Mouse (Mus musculus) urinary bladder, postnatal 25 days (tissue): ENCODE measurements around the gene Ube2d1.

Experiments used
- DNase-seq: peaks from one replicate; pipeline ENCODE4 v3.0.0; 2022; ENCODE audit warnings: low spot score

The Ube2d1 gene

GRCm38 (mm10) chr10:71285126-71285580 is at the start of gene Ube2d1:
Gene Ube2d1 (minus strand): TSS chr10:71285262.
- DNase-seq, result peak; percentile 80

- no peak for DNase-seq
Measured at GRCm38 (mm10) chr10:71332859-71333258, 47.8 kb upstream of the Ube2d1 start.

GRCm38 (mm10) chr10:71332376-71332775 is 47.3 kb upstream of the Ube2d1 start:
- no peak for DNase-seq

- DNase-seq, result no peak
Measured at GRCm38 (mm10) chr10:71331908-71332307, 46.8 kb upstream of the Ube2d1 start.

- DNase-seq, result no peak
Measured at GRCm38 (mm10) chr10:71330070-71330469, 45.0 kb upstream of the Ube2d1 start.

GRCm38 (mm10) chr10:71329295-71329694 is 44.2 kb upstream of the Ube2d1 start:
- no peak for DNase-seq

GRCm38 (mm10) chr10:71328870-71329269 is 43.8 kb upstream of the Ube2d1 start:
- no peak for DNase-seq

- DNase-seq, result no peak
Measured at GRCm38 (mm10) chr10:71328382-71328781, 43.3 kb upstream of the Ube2d1 start.

GRCm38 (mm10) chr10:71327386-71327785 is 42.3 kb upstream of the Ube2d1 start:
- DNase-seq, result no peak

- peak; percentile 65 for DNase-seq
Measured at GRCm38 (mm10) chr10:71326789-71327188, 41.7 kb upstream of the Ube2d1 start.

- DNase-seq, result no peak
Measured at GRCm38 (mm10) chr10:71326123-71326522, 41.1 kb upstream of the Ube2d1 start.

GRCm38 (mm10) chr10:71323669-71324068 is 38.6 kb upstream of the Ube2d1 start:
- DNase-seq, result no peak

GRCm38 (mm10) chr10:71316497-71316896 is 31.4 kb upstream of the Ube2d1 start:
- DNase-seq, result no peak

- DNase-seq, result no peak
Measured at GRCm38 (mm10) chr10:71316056-71316455, 31.0 kb upstream of the Ube2d1 start.

GRCm38 (mm10) chr10:71314596-71314995 is 29.5 kb upstream of the Ube2d1 start:
- DNase-seq, result no peak

GRCm38 (mm10) chr10:71310288-71310687 is 25.2 kb upstream of the Ube2d1 start:
- no peak for DNase-seq

- DNase-seq, result no peak
Measured at GRCm38 (mm10) chr10:71308199-71308598, 23.1 kb upstream of the Ube2d1 start.

GRCm38 (mm10) chr10:71306759-71307158 is 21.7 kb upstream of the Ube2d1 start:
- DNase-seq, result no peak

GRCm38 (mm10) chr10:71306190-71306589 is 21.1 kb upstream of the Ube2d1 start:
- DNase-seq, result peak; percentile 36

- no peak for DNase-seq
Measured at GRCm38 (mm10) chr10:71302490-71302889, 17.4 kb upstream of the Ube2d1 start.

GRCm38 (mm10) chr10:71300161-71300560 is 15.1 kb upstream of the Ube2d1 start:
- DNase-seq, result no peak

- DNase-seq, result no peak
Measured at GRCm38 (mm10) chr10:71293245-71293644, 8.2 kb upstream of the Ube2d1 start.

GRCm38 (mm10) chr10:71292254-71292653 is 7.2 kb upstream of the Ube2d1 start:
- no peak for DNase-seq

GRCm38 (mm10) chr10:71291801-71292200 is 6.7 kb upstream of the Ube2d1 start:
- no peak for DNase-seq

- no peak for DNase-seq
Measured at GRCm38 (mm10) chr10:71291179-71291661, 6.2 kb upstream of the Ube2d1 start.
